Mouse (Mus musculus) C2C12 (cell line): ENCODE results near the gene Olfr145.

Experiments used
- CTCF ChIP-seq: IDR thresholded peaks from one replicate; pipeline ENCODE4 v1.5.1; 2011; ENCODE audit not compliant: control insufficient read depth, insufficient read depth, insufficient read length
- MAX ChIP-seq: IDR thresholded peaks from one replicate; pipeline ENCODE4 v1.6.1; 2011; ENCODE audit warnings: mild to moderate bottlenecking, control low read depth
- USF1 ChIP-seq: IDR thresholded peaks from one replicate; pipeline ENCODE4 v1.6.1; 2011; ENCODE audit warnings: low read depth, mild to moderate bottlenecking, control low read depth, moderate library complexity

GRCm38 (mm10) chr9:37918018-37918417 lies 21.5 kb downstream of the Olfr145 start:
- no peak for TF ChIP-seq USF1
- TF ChIP-seq CTCF, result no peak
- no peak for TF ChIP-seq MAX
